Mouse (Mus musculus) ovary, postnatal 14 days (tissue): ENCODE data around the gene Slc25a28.

Experiments used
- DNase-seq: peaks from one replicate; pipeline ENCODE4 v3.0.0; 2022; ENCODE audit warnings: low spot score

Slc25a28 gene

DNA sequence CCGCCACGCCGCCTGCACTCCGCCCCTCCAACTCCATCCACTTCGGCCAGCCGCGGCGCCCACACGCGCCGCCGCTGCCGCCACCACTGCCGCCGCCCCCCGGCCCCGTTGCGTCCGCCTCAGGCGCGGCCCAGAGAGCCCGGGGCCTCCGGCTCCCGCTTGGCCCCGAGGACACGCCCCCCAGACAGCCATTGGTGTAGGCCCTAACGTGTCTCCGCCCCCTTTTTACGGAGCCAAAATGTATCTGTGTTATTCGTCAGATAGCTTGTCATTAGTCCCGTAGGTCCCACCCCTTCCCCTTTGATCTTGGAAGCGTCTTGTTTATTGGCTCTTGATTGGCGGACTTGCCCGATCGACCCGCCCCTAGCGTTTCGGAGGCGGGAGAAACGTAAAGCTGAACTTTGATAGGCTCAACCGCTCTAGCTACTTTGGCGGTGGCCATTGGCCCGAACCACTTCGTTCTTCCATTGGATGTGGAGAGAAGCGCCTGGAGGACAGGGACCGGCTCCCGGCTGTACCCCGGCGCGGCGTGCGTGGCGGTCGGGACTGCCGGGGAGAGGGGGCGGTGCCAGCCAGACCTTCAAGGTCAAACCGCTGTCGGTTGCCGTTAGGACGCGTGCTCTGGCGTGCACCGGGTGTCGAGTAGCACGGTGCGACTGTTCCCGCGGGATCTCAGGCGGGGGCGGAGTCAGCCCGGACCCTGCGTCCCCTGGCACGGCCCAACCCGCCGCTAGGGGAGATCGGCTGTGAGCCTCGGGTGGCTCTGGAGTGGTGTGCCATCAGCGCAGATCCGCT lies at the start of gene Slc25a28:
Gene Slc25a28, minus strand, starts transcription at position 152 of the 795 bp plus-strand sequence.
- peak; percentile 93 for DNase-seq

- DNase-seq = no peak
Observed at GRCm38 (mm10) chr19:43724194-43724593, 49.5 kb upstream of the Slc25a28 start.

DNA sequence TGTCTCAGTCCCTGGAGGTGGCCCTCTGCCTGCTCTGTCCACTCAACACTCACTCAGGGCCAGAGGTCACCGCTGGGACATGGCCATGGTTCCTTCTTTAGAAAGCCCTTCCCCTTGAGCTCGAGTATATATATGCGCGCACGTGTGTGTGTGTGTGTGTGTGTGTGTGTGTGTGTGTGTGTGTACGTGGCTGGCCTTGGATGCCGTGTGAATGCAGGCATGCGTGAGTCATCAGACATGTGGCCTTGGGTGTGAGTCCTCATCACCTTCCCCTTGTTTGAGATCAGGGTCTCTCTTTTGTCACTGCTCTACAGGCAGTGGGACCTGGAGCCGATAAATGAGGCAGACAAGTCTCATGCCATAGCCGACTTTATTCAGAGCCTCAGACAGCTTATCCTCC lies 48.8 kb upstream of the Slc25a28 start:
- DNase-seq = no peak

GRCm38 (mm10) chr19:43722891-43723290 lies 48.2 kb upstream of the Slc25a28 start:
- no peak for DNase-seq

DNA sequence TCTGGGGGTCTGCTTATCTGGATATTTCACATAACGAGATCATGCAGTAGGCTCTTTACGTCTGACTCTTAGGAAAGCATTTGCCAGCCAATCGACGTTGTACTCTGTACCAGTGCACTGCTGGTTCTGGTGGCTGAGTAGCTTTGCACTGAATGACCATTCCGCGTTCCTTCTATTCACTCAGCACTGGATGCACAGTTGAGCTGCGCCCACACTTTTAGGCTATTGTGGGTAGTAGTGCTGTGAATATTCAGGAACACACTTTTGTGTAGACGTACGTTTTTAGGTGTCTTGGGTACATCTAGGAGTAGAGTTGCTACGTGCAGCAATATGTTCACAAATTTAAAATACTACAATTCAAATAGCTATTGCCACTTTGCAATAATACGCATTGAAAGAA lies 45.4 kb upstream of the Slc25a28 start:
- DNase-seq = no peak

- no peak for DNase-seq
Observed at GRCm38 (mm10) chr19:43711971-43712370, 37.3 kb upstream of the Slc25a28 start.

GRCm38 (mm10) chr19:43711159-43711916 lies 36.7 kb upstream of the Slc25a28 start:
- DNase-seq = no peak

- DNase-seq = no peak
Observed at GRCm38 (mm10) chr19:43709317-43709716, 34.6 kb upstream of the Slc25a28 start.

DNA sequence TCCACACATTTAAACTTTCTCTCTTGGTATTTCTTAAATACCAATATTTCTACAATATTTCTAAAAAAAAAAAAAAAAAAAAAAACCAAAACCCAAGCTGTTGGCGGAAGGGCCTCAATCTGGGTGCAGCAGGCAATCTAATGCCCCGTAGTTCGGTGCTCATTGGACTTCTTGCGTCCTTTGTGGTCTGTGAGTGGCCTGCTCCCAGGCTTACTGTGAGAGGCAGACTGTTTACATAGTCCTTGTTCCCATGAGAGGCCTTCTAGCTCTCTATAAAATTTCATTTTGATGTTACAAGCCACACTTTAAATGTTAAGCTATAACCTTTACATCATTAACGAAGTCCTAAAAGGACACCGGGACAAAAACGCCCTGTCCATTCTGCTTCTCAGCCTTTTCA lies 33.5 kb upstream of the Slc25a28 start:
- DNase-seq = no peak

- DNase-seq = no peak
Observed at GRCm38 (mm10) chr19:43704787-43705497, 30.3 kb upstream of the Slc25a28 start.

DNA sequence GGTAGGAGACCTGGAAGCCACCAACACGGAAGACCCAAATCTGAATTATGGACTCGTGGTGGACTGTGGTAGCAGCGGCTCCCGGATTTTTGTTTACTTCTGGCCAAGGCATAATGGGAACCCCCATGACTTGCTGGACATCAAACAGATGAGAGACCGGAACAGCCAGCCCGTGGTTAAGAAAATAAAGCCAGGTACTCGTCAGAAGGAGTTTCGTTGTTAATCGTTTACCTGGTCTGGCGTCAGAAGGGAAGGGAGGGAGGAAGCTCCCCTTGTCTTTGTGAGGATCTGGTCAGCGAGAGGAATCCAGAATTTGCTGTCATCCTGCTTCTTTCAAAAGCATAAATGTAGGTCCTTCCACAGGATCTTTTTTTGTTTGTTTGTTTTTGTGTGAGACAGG lies 29.5 kb upstream of the Slc25a28 start:
- no peak for DNase-seq

DNA sequence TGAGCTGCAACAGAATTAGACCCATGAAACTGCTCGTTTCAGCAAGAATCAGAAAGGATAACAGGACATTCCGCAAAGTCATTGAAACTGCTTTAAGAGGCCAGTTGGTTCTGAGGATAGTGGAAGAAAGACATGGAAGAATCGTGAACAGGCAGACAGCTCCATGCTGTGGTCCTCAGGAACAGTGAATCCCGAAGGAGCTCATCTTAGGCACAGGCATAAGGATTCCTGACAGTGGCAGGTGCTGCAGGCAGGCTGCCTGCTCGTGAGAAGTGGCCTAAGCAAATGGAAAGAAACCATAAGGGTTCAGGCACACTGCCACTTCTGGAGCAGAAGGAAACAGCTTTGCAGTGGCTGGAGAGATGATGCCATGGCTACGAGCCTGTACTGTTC lies 25.1 kb upstream of the Slc25a28 start:
- DNase-seq = no peak

DNA sequence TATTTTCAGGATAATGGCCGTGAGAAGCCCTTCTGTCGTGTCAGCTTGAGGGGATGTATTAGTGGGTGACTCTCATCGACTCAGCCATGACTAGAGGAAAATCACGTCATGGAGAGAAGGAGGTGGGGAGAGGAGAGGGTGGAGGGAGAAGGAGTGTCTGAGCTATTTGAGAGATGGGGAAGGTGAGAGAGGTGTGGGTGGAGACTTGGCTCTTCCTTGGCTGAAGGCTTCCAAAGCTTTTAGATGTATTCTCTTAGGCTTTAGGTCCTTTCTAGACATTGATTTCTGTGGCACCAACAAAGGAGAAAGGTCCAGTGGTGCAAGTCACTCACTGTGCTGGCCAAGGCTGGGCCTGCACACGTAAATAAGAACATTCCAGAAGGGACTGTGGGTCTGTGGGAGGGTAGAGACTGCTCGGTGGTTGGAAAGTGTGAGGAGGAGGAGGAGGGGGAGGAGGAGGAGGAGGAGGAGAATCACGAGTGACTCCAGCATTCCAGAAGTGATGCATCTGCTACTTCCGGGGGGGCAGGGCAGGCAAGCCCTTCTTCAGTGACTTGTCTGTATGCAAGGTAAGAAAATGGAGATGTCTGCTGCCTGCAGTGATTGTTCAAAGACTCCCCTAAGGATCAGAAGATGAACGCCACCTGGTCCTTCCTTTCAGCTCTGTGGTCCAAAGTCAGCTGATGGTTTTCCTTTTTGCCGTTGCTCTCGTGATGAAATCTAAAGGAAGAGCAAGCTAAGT lies 24.5 kb upstream of the Slc25a28 start:
- no peak for DNase-seq

- DNase-seq = no peak
Observed at GRCm38 (mm10) chr19:43697666-43698370, 23.1 kb upstream of the Slc25a28 start.

DNA sequence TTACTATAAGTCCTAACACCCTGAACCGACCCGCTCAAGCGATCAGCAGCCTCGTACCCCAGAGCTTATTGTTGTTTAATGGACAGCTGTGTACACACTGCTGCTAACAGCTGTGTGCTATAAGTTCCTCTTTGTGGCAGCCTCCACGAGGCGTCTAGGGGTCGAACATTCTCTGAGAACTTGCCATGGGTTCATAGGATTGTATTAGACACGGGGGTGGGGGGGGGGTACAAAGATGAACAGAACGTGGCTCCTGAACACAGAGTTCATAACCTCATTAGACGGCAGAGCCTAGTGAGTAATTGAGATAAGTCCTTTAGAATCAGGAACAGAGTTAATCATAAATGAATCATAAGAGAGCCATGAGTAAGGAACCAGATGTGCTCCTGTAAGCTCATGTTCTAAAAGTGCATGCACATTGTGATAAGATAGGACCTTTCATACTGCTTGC lies 20.9 kb upstream of the Slc25a28 start:
- no peak for DNase-seq

GRCm38 (mm10) chr19:43692815-43693214 lies 18.1 kb upstream of the Slc25a28 start:
- no peak for DNase-seq

GRCm38 (mm10) chr19:43689419-43690246 lies 15.0 kb upstream of the Slc25a28 start, which contains the start of gene Entpd7:
Gene Entpd7 (plus strand): TSS chr19:43689672.
- DNase-seq = peak; percentile 88

GRCm38 (mm10) chr19:43681541-43681940 lies 6.9 kb upstream of the Slc25a28 start:
- no peak for DNase-seq

GRCm38 (mm10) chr19:43679474-43679981 lies 4.8 kb upstream of the Slc25a28 start:
- DNase-seq = no peak

- no peak for DNase-seq
Observed at GRCm38 (mm10) chr19:43678467-43679003, 3.9 kb upstream of the Slc25a28 start.
